ENCODE assay signal across 9 mouse cellular contexts in genomic region chr15:100458055-100458454, GRCm38 (mm10). TPM values are rescaled to one million over a fixed set of nuclear protein-coding genes. Genes with fewer than 3 reads are reported as not detected.
DNase-seq lines count a peak whose midpoint lies in the region; ATAC-seq and TF ChIP-seq lines count a peak whose summit lies in the region.
"Had no signal": no experiment of that assay in that cellular context is flagged by ENCODE, and none has a peak within 500 bp of the region (broad histone marks: within the 10 kb centered on the region; RNA-seq: fewer than 3 reads in every experiment).

No protein-coding gene starts in this region.

- no peak overlapping the region for H3K9ac ChIP-seq in ES-E14 (ENCODE audit: insufficient read depth, low read depth, low read length, poor library complexity, severe bottlenecking)
- H3K9ac ChIP-seq in embryonic facial prominence, embryonic 11.5 days (replicated peaks; ENCODE audit: low read length) = no peak overlapping the region
- no peak overlapping the region for H3K9ac ChIP-seq in limb, embryonic 14.5 days (ENCODE audit: low read depth, low read length, severe bottlenecking)
- H3K9ac ChIP-seq: heart, embryonic 13.5 days had no signal

- DNase-seq in left cerebral cortex, adult 18-20 months (ENCODE audit: low spot score in 2 of 2) = peak; percentile 56 to 65
- no peak for DNase-seq in left cerebral cortex, adult 8-10 months (ENCODE audit: low spot score in 2 of 2)
- DNase-seq in ES-E14 (ENCODE audit: low read depth, low spot score) = peak; percentile 94
- DNase-seq in adrenal gland, postnatal 36 days = peak; percentile 77 to 85
- DNase-seq in embryonic facial prominence, embryonic 11.5 days (ENCODE audit: low spot score) = peak; percentile 76
- DNase-seq in limb, embryonic 14.5 days (ENCODE audit: low spot score) = peak; percentile 45
- DNase-seq in retina, adult 2 months (ENCODE audit: low read depth, low spot score) = peak; percentile 74
- no peak for DNase-seq in frontal cortex, postnatal 25 days (ENCODE audit: low spot score in 2 of 2)

- 51% methylated on average over 10 of the region's 10 CpGs for WGBS in embryonic facial prominence, embryonic 11.5 days
- WGBS in limb, embryonic 14.5 days = 54% methylated on average over 10 of the region's 10 CpGs

- H3K36me3 ChIP-seq in ES-E14 (ENCODE audit: control insufficient read depth, insufficient read depth, low read length, poor library complexity, severe bottlenecking) = no peaks in the 10 kb centered on the region
- H3K36me3 ChIP-seq in embryonic facial prominence, embryonic 11.5 days (replicated peaks; ENCODE audit: control insufficient read depth, insufficient read depth, low read depth, low read length) = no peaks in the 10 kb centered on the region
- no peaks in the 10 kb centered on the region for H3K36me3 ChIP-seq in limb, embryonic 14.5 days (ENCODE audit: control insufficient read depth, insufficient read depth, low read length)
- H3K36me3 ChIP-seq: heart, embryonic 13.5 days had no signal

- no peak overlapping the region for H3K4me3 ChIP-seq in ES-E14 (ENCODE audit: insufficient read depth in 1 of 2, low read depth in 1 of 2, low read length in 2 of 2, poor library complexity in 1 of 2, severe bottlenecking in 1 of 2)
- H3K4me3 ChIP-seq in embryonic facial prominence, embryonic 11.5 days (ENCODE audit: low read depth, low read length) = no peak overlapping the region
- H3K4me3 ChIP-seq in limb, embryonic 14.5 days (replicated peaks; ENCODE audit: low read length) = no peak overlapping the region
- H3K4me3 ChIP-seq: heart, embryonic 13.5 days had no signal

- in situ Hi-C loops in ES-E14 (cut with MboI; ENCODE audit: low sequenced_read_pairs in 2 of 2, unreplicated experiment in 2 of 2) = no loop called here

- H3K4me1 ChIP-seq in ES-E14 (ENCODE audit: control insufficient read depth in 2 of 2, insufficient read depth in 2 of 2, low read length in 2 of 2, poor library complexity in 1 of 2) = peaks cover 0 to 5% of the 10 kb centered on the region in 2 experiments; a peak in 2 of 4 replicates
- no peaks in the 10 kb centered on the region; the same call in 1 of the 2 replicates for H3K4me1 ChIP-seq in embryonic facial prominence, embryonic 11.5 days (ENCODE audit: control insufficient read depth, insufficient read depth, low read length)
- no peaks in the 10 kb centered on the region for H3K4me1 ChIP-seq in limb, embryonic 14.5 days (ENCODE audit: control insufficient read depth, insufficient read depth, low read length)

- H3K27me3 ChIP-seq in embryonic facial prominence, embryonic 11.5 days (ENCODE audit: control insufficient read depth, insufficient read depth, low read length) = no peaks in the 10 kb centered on the region
- H3K27me3 ChIP-seq in limb, embryonic 14.5 days (ENCODE audit: control insufficient read depth, insufficient read depth, low read length) = no peaks in the 10 kb centered on the region

- H3K4me2 ChIP-seq in embryonic facial prominence, embryonic 11.5 days (ENCODE audit: low read depth, low read length) = no peak overlapping the region
- no peak overlapping the region for H3K4me2 ChIP-seq in limb, embryonic 14.5 days (replicated peaks; ENCODE audit: low read depth, low read length, severe bottlenecking)

- no peak overlapping the region for H3K27ac ChIP-seq in ES-E14 (ENCODE audit: insufficient read depth, low read depth, low read length, poor library complexity, severe bottlenecking)
- H3K27ac ChIP-seq in embryonic facial prominence, embryonic 11.5 days (replicated peaks; ENCODE audit: low read depth, low read length) = no peak overlapping the region
- H3K27ac ChIP-seq in limb, embryonic 14.5 days (replicated peaks; ENCODE audit: low read depth, low read length) = no peak overlapping the region
- H3K27ac ChIP-seq: heart, embryonic 13.5 days had no signal

- no peak for TF ChIP-seq POLR2A in limb, embryonic 14.5 days (IDR thresholded peaks at IDR 0.05; ENCODE audit: borderline replicate concordance, extremely low read depth, insufficient read depth, insufficient read length)

- no peak for ATAC-seq in embryonic facial prominence, embryonic 11.5 days (replicated peaks; ENCODE audit: insufficient number of reproducible peaks, low FRiP score, low TSS enrichment, low read depth)
- ATAC-seq in limb, embryonic 14.5 days (ENCODE audit: low FRiP score, low read depth) = no peak

- H3K9me3 ChIP-seq in ES-E14 (ENCODE audit: control insufficient read depth, insufficient read depth, low read depth, low read length) = no peaks in the 10 kb centered on the region
- no peaks in the 10 kb centered on the region for H3K9me3 ChIP-seq in embryonic facial prominence, embryonic 11.5 days (replicated peaks; ENCODE audit: control insufficient read depth, low read length)
- no peaks in the 10 kb centered on the region for H3K9me3 ChIP-seq in limb, embryonic 14.5 days (ENCODE audit: control insufficient read depth, low read length)
- H3K9me3 ChIP-seq: heart, embryonic 13.5 days had no signal

TF ChIP-seq in ES-E14, 5 proteins besides CTCF, POLR2A, EP300 and RAD21:
- no peak for TF ChIP-seq ZNF384 (IDR thresholded peaks at IDR 0.05; ENCODE audit: low read depth, low read length)
- TF ChIP-seq HCFC1 (IDR thresholded peaks at IDR 0.05; ENCODE audit: borderline replicate concordance, insufficient read depth, low read length) = no peak
- no peak for TF ChIP-seq CHD2 (IDR thresholded peaks at IDR 0.05; ENCODE audit: low read depth, low read length)
- TF ChIP-seq MAFK (IDR thresholded peaks at IDR 0.05; ENCODE audit: insufficient read depth, low read depth, low read length) = no peak
- TF ChIP-seq ZC3H11A (IDR thresholded peaks at IDR 0.05; ENCODE audit: borderline replicate concordance, low read depth, low read length) = no peak

RNA-seq across cellular contexts. Expression of gene Letmd1, which starts 10.8 kb away (rescaled TPM):
- total RNA-seq in left cerebral cortex, adult 18-20 months (2021) = 10 to 100 TPM; 55.3 to 63.7 TPM
- total RNA-seq in left cerebral cortex, adult 8-10 months (2022) = 10 to 100 TPM; 55.3 to 64.5 (median 57.5) TPM
- 7.8 and 11.2 TPM in 2 replicates for total RNA-seq in ES-E14 (2012; rRNA removed)
- total RNA-seq in adrenal gland, postnatal 36 days (2021) = 100 to 1,000 TPM; 138 to 150 TPM
- polyA plus RNA-seq in embryonic facial prominence, embryonic 11.5 days (2014; fragmentation: Nextera tagmentation; extraction: Ambion mirVana) = 37.2 and 40.1 TPM in 2 replicates
- 62.4 and 72.0 TPM in 2 replicates for polyA plus RNA-seq in limb, embryonic 14.5 days (2012; rRNA removed)
- 27.9 and 29.8 TPM in 2 replicates for polyA plus RNA-seq in limb, embryonic 14.5 days (2014; fragmentation: Nextera tagmentation; extraction: Ambion mirVana)

RNA-seq across cellular contexts. Expression of gene Slc11a2, which starts 33.2 kb away (rescaled TPM):
- 10 to 100 TPM; 49.0 to 61.6 TPM for total RNA-seq in left cerebral cortex, adult 18-20 months (2021)
- total RNA-seq in left cerebral cortex, adult 8-10 months (2022) = 10 to 100 TPM; 47.1 to 69.7 (median 54.5) TPM
- total RNA-seq in ES-E14 (2012; rRNA removed) = 59.8 and 67.1 TPM in 2 replicates
- 100 to 1,000 TPM in 1 of 2 experiments, 10 to 100 TPM in 1; 98.5 to 112 TPM for total RNA-seq in adrenal gland, postnatal 36 days (2021)
- polyA plus RNA-seq in embryonic facial prominence, embryonic 11.5 days (2014; fragmentation: Nextera tagmentation; extraction: Ambion mirVana) = 18.3 and 18.8 TPM in 2 replicates
- 30.3 and 41.1 TPM in 2 replicates for polyA plus RNA-seq in limb, embryonic 14.5 days (2012; rRNA removed)
- polyA plus RNA-seq in limb, embryonic 14.5 days (2014; fragmentation: Nextera tagmentation; extraction: Ambion mirVana) = 20.4 TPM in 2 replicates

RNA-seq across cellular contexts. Expression of gene Gm5475, which starts 36.1 kb away (rescaled TPM):
- total RNA-seq in left cerebral cortex, adult 18-20 months (2021) = not detected
- total RNA-seq in left cerebral cortex, adult 8-10 months (2022) = under 1 TPM in 1 of 4 experiments, not detected in 3; 0.15 TPM
- 0.11 TPM in 1 of 2 replicates, not detected in the other for total RNA-seq in ES-E14 (2012; rRNA removed)
- not detected for total RNA-seq in adrenal gland, postnatal 36 days (2021)
- polyA plus RNA-seq in embryonic facial prominence, embryonic 11.5 days (2014; fragmentation: Nextera tagmentation; extraction: Ambion mirVana) = 0.08 and 0.14 TPM in 2 replicates
- polyA plus RNA-seq in limb, embryonic 14.5 days (2012; rRNA removed) = 0.03 and 0.04 TPM in 2 replicates
- 0.12 TPM in 1 of 2 replicates, not detected in the other for polyA plus RNA-seq in limb, embryonic 14.5 days (2014; fragmentation: Nextera tagmentation; extraction: Ambion mirVana)

RNA-seq across cellular contexts. Expression of gene Csrnp2, which starts 37.2 kb away (rescaled TPM):
- total RNA-seq in left cerebral cortex, adult 18-20 months (2021) = 10 to 100 TPM; 33.6 to 36.0 TPM
- 10 to 100 TPM; 29.1 to 31.5 (median 31.2) TPM for total RNA-seq in left cerebral cortex, adult 8-10 months (2022)
- 8.1 and 14.6 TPM in 2 replicates for total RNA-seq in ES-E14 (2012; rRNA removed)
- 1 to 10 TPM; 5.4 to 5.8 TPM for total RNA-seq in adrenal gland, postnatal 36 days (2021)
- polyA plus RNA-seq in embryonic facial prominence, embryonic 11.5 days (2014; fragmentation: Nextera tagmentation; extraction: Ambion mirVana) = 23.0 and 24.8 TPM in 2 replicates
- 14.6 and 17.9 TPM in 2 replicates for polyA plus RNA-seq in limb, embryonic 14.5 days (2012; rRNA removed)
- 18.2 and 20.8 TPM in 2 replicates for polyA plus RNA-seq in limb, embryonic 14.5 days (2014; fragmentation: Nextera tagmentation; extraction: Ambion mirVana)

Comparison
In these comparisons a context has a peak if more than half of its experiments do, and no peak if none do; other contexts are left out.
1. DNase-seq: peak in left cerebral cortex, adult 18-20 months (2 of 2), ES-E14 (single experiment), adrenal gland, postnatal 36 days (2 of 2), embryonic facial prominence, embryonic 11.5 days (single experiment), limb, embryonic 14.5 days (single experiment) and retina, adult 2 months (single experiment); none in left cerebral cortex, adult 8-10 months (0 of 2) and frontal cortex, postnatal 25 days (0 of 2).